Mouse (Mus musculus) brain, embryonic 14.5 days (tissue): Measurements from ENCODE around the gene Galnt10.

Experiments used
- CTCF ChIP-seq: fragments of 200-500 bp; IDR thresholded peaks from 2 replicates; pipeline ENCODE4 v1.5.1; 2012; ENCODE audit warnings: inconsistent platforms, mild to moderate bottlenecking, moderate library complexity, borderline replicate concordance; ENCODE audit not compliant: insufficient read depth, insufficient read length; ENCODE audit errors: extremely low read depth
- POLR2A ChIP-seq: fragments of 200-500 bp; IDR thresholded peaks from 2 replicates; pipeline ENCODE4 v1.6.1; 2012; ENCODE audit warnings: mild to moderate bottlenecking, inconsistent platforms, borderline replicate concordance; ENCODE audit not compliant: poor library complexity, insufficient read depth, insufficient read length, severe bottlenecking; ENCODE audit errors: extremely low read depth

DNA sequence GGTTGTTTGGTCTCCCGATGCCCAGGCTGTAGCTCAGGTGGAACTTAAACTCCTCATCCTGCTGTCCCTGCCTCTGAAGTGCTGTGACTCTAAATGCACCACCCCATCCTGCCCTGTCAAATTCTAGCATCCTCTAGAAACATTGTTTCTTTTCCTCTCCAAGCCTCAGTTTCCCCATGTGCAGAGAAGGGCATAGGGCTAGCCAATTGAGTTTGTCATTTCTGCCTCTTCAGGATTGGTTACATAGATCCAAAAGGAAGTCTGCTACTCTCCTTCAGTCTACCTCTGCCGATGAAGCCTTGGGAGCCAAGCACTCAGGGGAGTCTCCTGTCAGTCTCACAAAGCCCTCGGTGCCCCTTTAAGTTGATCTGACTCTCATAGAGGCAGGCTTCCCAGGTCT, 190.7 kb downstream of the Galnt10 start:
- TF ChIP-seq CTCF (no peak), POLR2A (no peak)
